Mouse (Mus musculus) lung, embryonic 16.5 days (tissue): ENCODE results near the gene Ccrl2. TPM values are rescaled to one million over a fixed set of nuclear protein-coding genes. Genes with fewer than 3 reads are reported as not detected.

Experiments
- ATAC-seq: fragments of 200-750 bp; cut with Nextera tagmentation; 2 replicates; pipeline ENCODE4 v1.8.0; 2017; ENCODE audit warnings: low read depth, mild to moderate bottlenecking, moderate library complexity
- H3K27ac ChIP-seq: fragments of 300-500 bp; sonication (generic); 2 replicates; pipeline ENCODE4 v1.5.1; 2014; ENCODE audit warnings: mild to moderate bottlenecking, control low read depth, low read length
- H3K27me3 ChIP-seq: fragments of 300-500 bp; sonication (generic); 2 replicates; pipeline ENCODE4 v1.6.1; 2014; ENCODE audit warnings: low read depth, low read length, mixed read lengths; ENCODE audit not compliant: control insufficient read depth, insufficient read depth
- H3K36me3 ChIP-seq: fragments of 300-500 bp; sonication (generic); 2 replicates; pipeline ENCODE4 v1.6.1; 2014; ENCODE audit warnings: low read length; ENCODE audit not compliant: control insufficient read depth, insufficient read depth
- H3K4me1 ChIP-seq: fragments of 300-500 bp; sonication (generic); replicated peaks from 2 replicates; pipeline ENCODE4 v1.6.1; 2014; ENCODE audit warnings: low read length, mixed read lengths; ENCODE audit not compliant: control insufficient read depth, insufficient read depth
- H3K4me2 ChIP-seq: fragments of 300-500 bp; sonication (generic); 2 replicates; pipeline ENCODE4 v1.6.1; 2014; ENCODE audit warnings: low read depth, low read length, control low read depth
- H3K4me3 ChIP-seq: fragments of 300-500 bp; sonication (generic); 2 replicates; pipeline ENCODE4 v1.5.1; 2014; ENCODE audit warnings: mild to moderate bottlenecking, low read length, control low read depth
- H3K9ac ChIP-seq: fragments of 300-500 bp; sonication (generic); 2 replicates; pipeline ENCODE4 v1.6.1; 2014; ENCODE audit warnings: low read length, control low read depth
- H3K9me3 ChIP-seq: fragments of 300-500 bp; sonication (generic); 2 replicates; pipeline ENCODE4 v1.6.1; 2016; ENCODE audit warnings: low read length; ENCODE audit not compliant: control insufficient read depth
- WGBS: fragments of 180-500 bp; shearing (Covaris S2); extraction: QIAGEN DNeasy Blood & Tissue Kit; methylation state at CpG from one replicate; pipeline ENCODE4 v1.1.7; 2014; 5-methylcytosine and 5-hydroxymethylcytosine counted together
- polyA plus RNA-seq: library from polyadenylated mRNA; unstranded; fragments of >200 nt; fragmentation: Nextera tagmentation; extraction: Ambion mirVana; gene quantifications from 2 replicates; pipeline ENCODE4 v1.2.1, GENCODE M21; 2015

Ccrl2 gene
- polyA plus RNA-seq, 1 experiment from 2014 or later, result 6.7 TPM

DNA sequence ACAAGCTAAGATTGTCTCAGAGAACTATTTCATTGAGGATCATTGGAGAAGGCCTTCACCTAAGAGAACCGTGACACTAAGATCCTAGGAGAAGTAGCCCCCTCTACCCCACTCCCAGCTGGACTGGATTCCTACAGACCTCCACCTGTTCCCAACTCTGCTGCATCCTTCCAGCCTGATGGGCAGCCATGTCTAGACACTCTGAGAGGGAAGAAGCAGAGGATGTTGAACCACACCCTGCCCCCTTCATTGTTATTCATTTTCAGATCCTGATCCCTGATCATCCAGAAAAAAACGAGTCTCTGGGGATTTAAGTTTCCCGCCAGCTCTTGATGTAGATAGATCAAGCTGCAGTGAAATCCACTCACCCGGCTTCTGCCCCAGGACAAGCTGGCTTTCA lies 15.7 kb upstream of the Ccrl2 start:
- no peak overlapping the region for H3K27ac ChIP-seq
- no peaks in the 10 kb centered on the region for H3K4me1 ChIP-seq
- 74% methylated on average over 4 of the region's 4 CpGs for WGBS
- H3K4me2 ChIP-seq, result no peak overlapping the region
- H3K9me3 ChIP-seq, result peaks cover 7% of the 10 kb centered on the region
- H3K4me3 ChIP-seq, result no peak overlapping the region
- no peak overlapping the region for H3K9ac ChIP-seq
- no peaks in the 10 kb centered on the region for H3K27me3 ChIP-seq
- no peak for ATAC-seq
- no peaks in the 10 kb centered on the region; the same call in 1 of the 2 replicates for H3K36me3 ChIP-seq

- Histone ChIP-seq H3K27me3 (no peaks in the 10 kb centered on the region), H3K4me1 (no peaks in the 10 kb centered on the region), H3K36me3 (no peaks in the 10 kb centered on the region; the same call in 1 of the 2 replicates), H3K9me3 (peaks cover 7% of the 10 kb centered on the region), H3K4me3 (no peak overlapping the region), H3K27ac (no peak overlapping the region), H3K4me2 (no peak overlapping the region), H3K9ac (no peak overlapping the region)
- no peak for ATAC-seq
- WGBS, result 34% methylated on average over 7 of the region's 7 CpGs
Measured at GRCm38 (mm10) chr9:111072175-111072574, 14.9 kb upstream of the Ccrl2 start.

DNA sequence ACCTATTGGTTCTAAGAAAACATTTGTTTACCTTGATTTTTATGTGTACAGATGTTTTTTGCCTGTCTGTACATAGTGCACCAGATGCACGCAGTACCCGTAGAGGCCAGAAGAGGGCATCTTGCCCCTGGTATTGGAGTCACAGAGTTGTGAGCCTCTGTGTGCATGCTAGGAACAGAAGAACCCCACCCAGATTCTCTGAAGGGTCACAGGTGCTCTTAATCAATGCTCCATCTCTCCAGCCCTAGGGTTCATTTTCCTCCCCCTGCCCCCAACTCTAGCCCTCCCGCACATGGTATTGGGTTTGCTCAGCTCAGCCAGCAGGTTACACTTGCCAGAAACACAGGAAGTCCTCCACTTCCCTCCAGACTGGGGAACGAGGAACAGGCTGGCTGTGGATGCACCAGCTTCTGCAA lies 13.2 kb upstream of the Ccrl2 start:
- Histone ChIP-seq H3K4me2 (no peak overlapping the region), H3K4me1 (no peaks in the 10 kb centered on the region), H3K27me3 (no peaks in the 10 kb centered on the region), H3K27ac (no peak overlapping the region), H3K9ac (no peak overlapping the region), H3K36me3 (no peaks in the 10 kb centered on the region; the same call in 1 of the 2 replicates), H3K9me3 (peaks cover 7% of the 10 kb centered on the region), H3K4me3 (no peak overlapping the region)
- WGBS, result 20% methylated on average over 4 of the region's 4 CpGs
- ATAC-seq, result no peak; the same call in 1 of the 2 replicates

- no peaks in the 10 kb centered on the region for H3K27me3 ChIP-seq
- ATAC-seq, result no peak
- no peak overlapping the region for H3K9ac ChIP-seq
- no peaks in the 10 kb centered on the region for H3K9me3 ChIP-seq
- whole genome bisulfite sequencing, result 60% methylated on average over 4 of the region's 4 CpGs
- no peaks in the 10 kb centered on the region for H3K4me1 ChIP-seq
- H3K27ac ChIP-seq, result no peak overlapping the region
- no peaks in the 10 kb centered on the region for H3K36me3 ChIP-seq
- no peak overlapping the region for H3K4me3 ChIP-seq
- no peak overlapping the region for H3K4me2 ChIP-seq
Measured at GRCm38 (mm10) chr9:111067052-111067451, 9.7 kb upstream of the Ccrl2 start.

DNA sequence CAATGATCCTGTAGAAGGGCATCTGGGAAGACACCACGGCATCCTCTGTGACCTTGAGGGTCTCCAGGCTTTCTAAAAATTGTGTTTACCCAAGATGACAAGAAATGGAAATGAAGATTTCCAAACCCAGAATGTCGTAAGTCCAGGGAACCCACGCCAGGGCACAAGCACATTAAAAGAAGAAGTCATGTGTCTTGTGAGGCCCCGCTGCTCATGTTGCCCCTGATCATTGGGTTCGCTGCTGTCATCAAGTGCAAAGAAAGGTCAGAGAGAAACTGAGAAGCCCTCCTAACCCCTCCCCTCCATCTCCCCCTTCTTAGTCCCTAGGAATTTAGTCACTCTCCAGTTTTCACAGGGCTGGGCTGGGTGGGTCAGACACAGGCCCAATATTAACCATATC lies 5.5 kb upstream of the Ccrl2 start:
- H3K9ac ChIP-seq, result no peak overlapping the region
- no peak overlapping the region for H3K4me3 ChIP-seq
- 59% methylated on average over 5 of the region's 5 CpGs for WGBS
- no peaks in the 10 kb centered on the region for H3K27me3 ChIP-seq
- no peaks in the 10 kb centered on the region for H3K36me3 ChIP-seq
- no peaks in the 10 kb centered on the region for H3K9me3 ChIP-seq
- H3K4me2 ChIP-seq, result no peak overlapping the region
- H3K4me1 ChIP-seq, result no peaks in the 10 kb centered on the region
- no peak for ATAC-seq
- no peak overlapping the region for H3K27ac ChIP-seq

DNA sequence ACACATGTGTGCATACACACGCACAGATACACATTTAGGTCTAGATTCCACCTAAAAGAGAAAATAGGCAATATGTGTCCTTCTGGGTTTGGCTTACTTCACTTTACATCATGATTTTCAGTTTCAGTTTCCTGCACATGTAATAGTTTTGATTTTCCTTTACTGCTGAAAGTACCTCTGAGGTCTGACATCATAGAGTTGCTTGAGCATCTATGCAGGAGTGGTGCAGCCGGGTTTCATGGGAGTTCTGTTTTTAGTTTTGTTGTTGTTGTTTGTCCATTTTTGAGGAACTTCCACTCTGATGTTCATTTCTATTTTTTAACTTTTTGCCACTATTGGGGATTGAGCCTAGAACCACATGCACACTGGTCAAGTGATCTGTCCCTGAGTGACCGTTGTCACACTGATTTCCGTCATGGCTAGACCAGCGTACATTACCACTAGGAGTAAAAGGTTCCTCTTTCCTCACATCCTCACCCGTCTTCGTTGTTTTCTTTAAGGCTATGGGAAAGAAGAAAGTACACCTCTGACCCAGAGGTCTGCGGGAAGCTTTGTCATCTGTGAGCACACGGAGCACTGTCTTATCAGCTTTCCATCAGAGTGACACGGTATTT lies 1.7 kb upstream of the Ccrl2 start:
- Histone ChIP-seq H3K4me1 (peaks cover 10% of the 10 kb centered on the region), H3K4me3 (no peak overlapping the region), H3K4me2 (no peak overlapping the region), H3K9ac (no peak overlapping the region), H3K27me3 (no peaks in the 10 kb centered on the region), H3K9me3 (no peaks in the 10 kb centered on the region), H3K36me3 (no peaks in the 10 kb centered on the region), H3K27ac (no peak overlapping the region)
- 53% methylated on average over 10 of the region's 10 CpGs for WGBS
- ATAC-seq, result no peak

- Histone ChIP-seq H3K27ac (peak overlapping the region; percentile 10; the same call in 1 of the 2 replicates), H3K4me1 (peaks cover 10% of the 10 kb centered on the region), H3K9me3 (no peaks in the 10 kb centered on the region), H3K9ac (0 out of 2 replicates have a peak overlapping the region, but pooled peaks have one; percentile 57), H3K27me3 (no peaks in the 10 kb centered on the region), H3K4me2 (peak overlapping the region; percentile 66), H3K4me3 (peak overlapping the region; percentile 49; the same call in 1 of the 2 replicates), H3K36me3 (no peaks in the 10 kb centered on the region)
- no peak for ATAC-seq
- WGBS, result 42% methylated on average over 14 of the region's 14 CpGs
Measured at GRCm38 (mm10) chr9:111057544-111058370, 438 bp upstream of the Ccrl2 start.

GRCm38 (mm10) chr9:111056519-111056797 lies 861 bp downstream of the Ccrl2 start:
- Histone ChIP-seq H3K27me3 (no peaks in the 10 kb centered on the region), H3K36me3 (no peaks in the 10 kb centered on the region), H3K4me3 (peak overlapping the region; percentile 49), H3K4me2 (peak overlapping the region; percentile 66), H3K9me3 (no peaks in the 10 kb centered on the region), H3K9ac (peak overlapping the region; percentile 57), H3K4me1 (peaks cover 10% of the 10 kb centered on the region), H3K27ac (no peak overlapping the region)
- WGBS, result 1% methylated on average over 11 of the region's 11 CpGs
- 0 out of 2 replicates have a peak, but pooled peaks have one; percentile 16 for ATAC-seq

GRCm38 (mm10) chr9:111055800-111056518 lies 1.4 kb downstream of the Ccrl2 start:
- Histone ChIP-seq H3K27me3 (no peaks in the 10 kb centered on the region), H3K4me1 (peaks cover 10% of the 10 kb centered on the region), H3K4me3 (peak overlapping the region; percentile 49), H3K9me3 (no peaks in the 10 kb centered on the region), H3K9ac (peak overlapping the region; percentile 57), H3K4me2 (peak overlapping the region; percentile 66), H3K36me3 (no peaks in the 10 kb centered on the region), H3K27ac (no peak overlapping the region)
- WGBS, result 39% methylated on average over 29 of the region's 29 CpGs
- ATAC-seq, result 0 out of 2 replicates have a peak, but pooled peaks have one; percentile 22
